Mouse (Mus musculus): ENCODE measurements around the gene Tiprl. TPM values are rescaled to one million over a fixed set of nuclear protein-coding genes. Genes with fewer than 3 reads are reported as not detected.

The Tiprl gene
- total and polyA plus RNA-seq, 3 experiments: 36.1 to 82.2 (median 45.7) TPM

DNA sequence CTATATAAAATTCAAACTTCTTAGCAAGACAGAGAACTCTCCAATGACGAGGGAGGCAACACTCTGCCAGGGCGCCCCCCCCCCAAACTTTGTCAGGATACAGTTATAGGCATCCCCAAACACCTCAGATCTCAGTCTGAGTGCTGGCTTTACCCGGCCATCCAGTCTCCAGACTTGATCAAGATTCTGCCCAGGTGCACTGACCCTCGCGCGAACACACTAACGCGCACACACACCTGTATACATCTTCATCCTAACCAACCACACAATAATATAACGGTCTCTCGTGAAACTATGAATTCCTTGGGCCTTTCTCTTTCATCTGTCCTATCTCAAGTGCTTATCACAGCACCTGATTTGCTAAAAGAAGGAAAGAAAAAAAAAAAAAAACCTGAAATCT lies 950 bp downstream of the Tiprl start:
- peak overlapping the region; percentile 87 for H3K4me2 ChIP-seq (ENCODE audit: insufficient read depth, low read depth, poor library complexity, severe bottlenecking)
- dilution Hi-C loops (cut with MboI; ENCODE audit: extremely low pct_ligation_motif_present, extremely low pct_unique_long_range_greater_than_20kb, low sequenced_read_pairs): no loop called here
- peaks cover 32% of the 10 kb centered on the region for H3K79me2 ChIP-seq (replicated peaks; ENCODE audit: control insufficient read depth, extremely low read depth, insufficient read depth, poor library complexity, severe bottlenecking)
- in situ Hi-C loops (cut with MboI; ENCODE audit: low pct_ligation_motif_present, low pct_unique_long_range_greater_than_20kb, low sequenced_read_pairs): no loop called here
- no peak for TF ChIP-seq EP300 (IDR thresholded peaks at IDR 0.05; ENCODE audit: low read length)
- TF ChIP-seq GABPA (IDR thresholded peaks at IDR 0.05; ENCODE audit: insufficient replicate concordance, low read depth, low read length): no peak
- no peak for TF ChIP-seq MAX (IDR thresholded peaks at IDR 0.05; ENCODE audit: low read length)
- TF ChIP-seq IRF4 (IDR thresholded peaks at IDR 0.05; ENCODE audit: low read depth, low read length): no peak
- TF ChIP-seq JUND (conservative IDR thresholded peaks at IDR 0.05; ENCODE audit: low read depth, low read length): no peak
- no peak for TF ChIP-seq KAT2A (IDR thresholded peaks at IDR 0.05; ENCODE audit: insufficient replicate concordance, low read length)
- TF ChIP-seq ELF1 (IDR thresholded peaks at IDR 0.05; ENCODE audit: low read depth, low read length): no peak
- no peak for TF ChIP-seq E2F4 (IDR thresholded peaks at IDR 0.05; ENCODE audit: insufficient replicate concordance, low read depth, low read length)
- TF ChIP-seq ZMIZ1 (IDR thresholded peaks at IDR 0.05; ENCODE audit: low read depth, low read length): no peak
- TF ChIP-seq MEF2A (IDR thresholded peaks at IDR 0.05; ENCODE audit: borderline replicate concordance, low read depth, low read length): no peak
- no peak for TF ChIP-seq SIN3A (IDR thresholded peaks at IDR 0.05; ENCODE audit: low read length)
- TF ChIP-seq MXI1 (IDR thresholded peaks at IDR 0.05; ENCODE audit: low read depth, low read length): no peak
- no peak for TF ChIP-seq RCOR1 (conservative IDR thresholded peaks at IDR 0.05; ENCODE audit: low read depth, low read length)
- no peak for TF ChIP-seq ETS1 (conservative IDR thresholded peaks at IDR 0.05; ENCODE audit: low read depth, low read length)
- TF ChIP-seq TBP (conservative IDR thresholded peaks at IDR 0.05; ENCODE audit: low read depth, low read length): no peak
- no peak for TF ChIP-seq RAD21 (IDR thresholded peaks at IDR 0.05; ENCODE audit: low read depth, low read length)
- TF ChIP-seq MYC (IDR thresholded peaks at IDR 0.05; ENCODE audit: low read depth, low read length): no peak
- TF ChIP-seq JUN (IDR thresholded peaks at IDR 0.05; ENCODE audit: insufficient read depth, low read depth, low read length): no peak
- TF ChIP-seq POLR2AphosphoS2 (IDR thresholded peaks at IDR 0.05; ENCODE audit: low read depth, low read length): no peak
- H3K9ac ChIP-seq (ENCODE audit: insufficient read depth, low read depth): peak overlapping the region; percentile 82
- no peak overlapping the region for H3K27ac ChIP-seq (ENCODE audit: insufficient read depth, low read depth)
- peaks cover 6 to 24% of the 10 kb centered on the region in 2 experiments; a peak in 3 of 4 replicates for H3K4me1 ChIP-seq (ENCODE audit: control insufficient read depth in 1 of 2, insufficient read depth in 2 of 2)
- peaks cover 0 to 2% of the 10 kb centered on the region in 2 experiments for H3K36me3 ChIP-seq (replicated peaks in 1 of 2; ENCODE audit: control insufficient read depth in 1 of 2, insufficient read depth in 1 of 2, low read length in 1 of 2)
- H3K27me3 ChIP-seq (replicated peaks): no peaks in the 10 kb centered on the region
- no peaks in the 10 kb centered on the region for H3K9me3 ChIP-seq (replicated peaks; ENCODE audit: low read length)
- H3K4me3 ChIP-seq (replicated peaks in 1 of 3; ENCODE audit: low read depth in 2 of 3, low read length in 2 of 3, poor library complexity in 1 of 3): peak overlapping the region; percentile 82 to 89 (median 89)
- no peak for DNase-seq (ENCODE audit: extremely low read depth)

DNA sequence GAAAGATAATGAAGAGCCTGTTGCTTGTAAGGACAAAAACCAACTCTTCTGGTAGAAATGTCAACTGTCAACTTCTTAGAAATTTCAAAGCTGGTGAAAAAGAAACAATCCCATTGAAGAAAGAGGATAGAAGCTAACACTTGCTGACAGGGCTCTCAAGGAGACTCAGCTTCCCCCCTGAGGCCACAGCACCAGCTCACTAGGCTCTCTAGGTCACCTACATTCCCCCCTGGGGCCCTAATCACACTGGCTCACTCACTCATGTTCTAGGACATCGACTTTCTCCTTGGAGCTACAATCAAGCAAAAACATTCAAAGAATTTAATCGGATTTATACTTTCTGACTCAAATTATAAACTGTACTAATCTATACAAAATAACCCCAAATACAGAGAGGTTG lies 3.0 kb downstream of the Tiprl start:
- peaks cover 2 to 7% of the 10 kb centered on the region in 2 experiments for H3K36me3 ChIP-seq (replicated peaks in 1 of 2; ENCODE audit: control insufficient read depth in 1 of 2, insufficient read depth in 1 of 2, low read length in 1 of 2)
- no peaks in the 10 kb centered on the region for H3K27me3 ChIP-seq (replicated peaks)
- TF ChIP-seq CTCF (conservative IDR thresholded peaks at IDR 0.05 in 1 of 2, IDR thresholded peaks at IDR 0.05 in 1 of 2; ENCODE audit: low read depth in 2 of 2, low read length in 2 of 2) (no peak), MAZ (IDR thresholded peaks at IDR 0.05; ENCODE audit: low read depth, low read length) (no peak), E2F4 (IDR thresholded peaks at IDR 0.05; ENCODE audit: insufficient replicate concordance, low read depth, low read length) (no peak), JUN (IDR thresholded peaks at IDR 0.05; ENCODE audit: insufficient read depth, low read depth, low read length) (no peak), ZNF384 (IDR thresholded peaks at IDR 0.05; ENCODE audit: low read depth, low read length) (no peak), RAD21 (IDR thresholded peaks at IDR 0.05; ENCODE audit: low read depth, low read length) (no peak), MAFK (IDR thresholded peaks at IDR 0.05; ENCODE audit: insufficient replicate concordance, low read length) (no peak), SIN3A (IDR thresholded peaks at IDR 0.05; ENCODE audit: low read length) (no peak), PAX5 (IDR thresholded peaks at IDR 0.05; ENCODE audit: low read length) (no peak), RCOR1 (conservative IDR thresholded peaks at IDR 0.05; ENCODE audit: low read depth, low read length) (no peak), NELFE (IDR thresholded peaks at IDR 0.05; ENCODE audit: low read depth, low read length) (no peak), MEF2A (IDR thresholded peaks at IDR 0.05; ENCODE audit: borderline replicate concordance, low read depth, low read length) (no peak), TCF12 (IDR thresholded peaks at IDR 0.05; ENCODE audit: low read depth, low read length) (no peak), BHLHE40 (IDR thresholded peaks at IDR 0.05; ENCODE audit: low read depth, low read length) (no peak), HCFC1 (IDR thresholded peaks at IDR 0.05; ENCODE audit: low read depth, low read length) (no peak), ELF1 (IDR thresholded peaks at IDR 0.05; ENCODE audit: low read depth, low read length) (no peak)
- DNase-seq (ENCODE audit: extremely low read depth): no peak
- dilution Hi-C loops (cut with MboI; ENCODE audit: extremely low pct_ligation_motif_present, extremely low pct_unique_long_range_greater_than_20kb, low sequenced_read_pairs) (no loop called here), in situ Hi-C loops (cut with MboI; ENCODE audit: low pct_ligation_motif_present, low pct_unique_long_range_greater_than_20kb, low sequenced_read_pairs) (no loop called here)
- no peak overlapping the region for H3K4me3 ChIP-seq (replicated peaks in 1 of 3; ENCODE audit: low read depth in 2 of 3, low read length in 2 of 3, poor library complexity in 1 of 3)
- no peaks in the 10 kb centered on the region for H3K9me3 ChIP-seq (replicated peaks; ENCODE audit: low read length)
- no peak overlapping the region for H3K4me2 ChIP-seq (ENCODE audit: insufficient read depth, low read depth, poor library complexity, severe bottlenecking)
- no peak overlapping the region for H3K27ac ChIP-seq (ENCODE audit: insufficient read depth, low read depth)
- H3K9ac ChIP-seq (ENCODE audit: insufficient read depth, low read depth): peak overlapping the region; percentile 19; the same call in 1 of the 2 replicates
- H3K4me1 ChIP-seq (ENCODE audit: control insufficient read depth in 1 of 2, insufficient read depth in 2 of 2): peaks cover 6 to 24% of the 10 kb centered on the region in 2 experiments; a peak in 3 of 4 replicates
- H3K79me2 ChIP-seq (replicated peaks; ENCODE audit: control insufficient read depth, extremely low read depth, insufficient read depth, poor library complexity, severe bottlenecking): peaks cover 34% of the 10 kb centered on the region

All from CH12.LX (cell line).